Mouse (Mus musculus) forebrain, embryonic 12.5 days (tissue): Measurements from ENCODE around the gene Mrpl41. TPM values are rescaled to one million over a fixed set of nuclear protein-coding genes. Genes with fewer than 3 reads are reported as not detected.
A peak's percentile ranks its signal among the peaks of the same experiment; 100 is the strongest.
"Not testable (repeated sequence)": the region's sequence is repeated elsewhere in the genome, so short reads cannot be mapped to it uniquely, and the experiment has no call there.

Experiments used
- ATAC-seq: fragments of 200-750 bp; cut with Nextera tagmentation; 2 replicates; pipeline ENCODE4 v1.8.0; 2017; ENCODE audit warnings: moderate TSS enrichment; ENCODE audit not compliant: low FRiP score
- H3K27ac ChIP-seq: fragments of 300-500 bp; sonication (generic); 2 replicates; pipeline ENCODE4 v1.5.1; 2016; ENCODE audit warnings: mild to moderate bottlenecking
- H3K27me3 ChIP-seq: fragments of 300-500 bp; sonication (generic); 2 replicates; pipeline ENCODE4 v1.6.1; 2016; ENCODE audit warnings: mild to moderate bottlenecking
- H3K36me3 ChIP-seq: fragments of 300-500 bp; sonication (generic); replicated peaks from 2 replicates; pipeline ENCODE4 v1.6.1; 2016; ENCODE audit warnings: mild to moderate bottlenecking
- H3K4me1 ChIP-seq: fragments of 300-500 bp; sonication (generic); 2 replicates; pipeline ENCODE4 v1.6.1; 2016
- H3K4me2 ChIP-seq: fragments of 300-500 bp; sonication (generic); 2 replicates; pipeline ENCODE4 v1.6.1; 2016; ENCODE audit warnings: mild to moderate bottlenecking, moderate library complexity
- H3K4me3 ChIP-seq: fragments of 300-500 bp; sonication (generic); replicated peaks from 2 replicates; pipeline ENCODE4 v1.5.1; 2016; ENCODE audit warnings: mild to moderate bottlenecking
- H3K9ac ChIP-seq: fragments of 300-500 bp; sonication (generic); 2 replicates; pipeline ENCODE4 v1.6.1; 2016; ENCODE audit warnings: mild to moderate bottlenecking
- H3K9me3 ChIP-seq: fragments of 300-500 bp; sonication (generic); 2 replicates; pipeline ENCODE4 v1.6.1; 2016
- WGBS: fragments of 180-500 bp; shearing (Covaris S2); methylation state at CpG from one replicate; pipeline ENCODE4 v1.1.7; 2016; 5-methylcytosine and 5-hydroxymethylcytosine counted together
- polyA plus RNA-seq: library from polyadenylated mRNA; unstranded; fragments of >200 nt; fragmentation: Nextera tagmentation; extraction: Ambion mirVana; gene quantifications from 2 replicates; pipeline ENCODE4 v1.2.1, GENCODE M21; 2016

Mrpl41 gene
- 132 and 143 TPM in 2 replicates for polyA plus RNA-seq

DNA sequence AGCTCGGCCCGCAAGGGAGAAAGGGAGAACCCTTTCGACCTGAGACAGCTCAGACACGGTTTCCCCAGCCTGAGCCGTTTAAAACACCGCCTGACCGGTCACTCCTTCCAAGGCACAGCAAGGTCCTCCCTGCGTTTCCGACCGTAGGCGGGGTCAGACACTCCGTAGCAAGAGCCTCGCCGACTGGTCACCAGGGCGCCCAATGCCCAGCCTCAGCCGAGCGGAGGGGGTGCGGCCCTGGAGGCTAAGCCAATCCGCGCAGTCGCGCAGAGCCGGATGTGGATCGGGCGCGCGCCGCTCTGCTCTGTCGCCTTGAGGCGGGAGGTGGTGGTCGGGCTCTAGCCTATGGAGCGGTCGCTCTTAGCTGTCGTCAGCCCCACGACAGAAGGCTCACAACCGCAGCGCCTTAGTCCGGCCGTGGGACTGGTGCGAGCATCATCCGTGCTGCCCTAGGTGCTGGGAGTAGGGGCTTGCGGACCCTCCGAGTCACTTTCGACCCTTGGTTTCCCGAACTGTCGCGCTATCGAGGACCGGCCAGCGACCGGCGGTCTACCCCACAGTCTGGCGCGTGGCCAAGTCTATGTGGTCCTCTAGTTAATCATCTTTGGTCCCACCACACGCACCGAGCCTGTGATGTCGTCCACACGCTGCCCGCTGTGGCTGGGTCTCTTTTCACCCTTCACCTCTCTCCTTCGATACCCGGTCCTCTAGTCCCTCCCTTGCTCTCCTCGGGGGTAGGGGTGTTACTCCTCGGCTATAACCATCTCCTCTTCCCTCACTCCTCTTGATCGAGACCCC is at the start of gene Mrpl41:
Gene Mrpl41, minus strand, starts transcription at position 193 of the 798 bp plus-strand sequence.
- H3K27ac ChIP-seq = peak within 1 kb of the TSS; percentile 91
- H3K9ac ChIP-seq = peak within 1 kb of the TSS; percentile 80
- ATAC-seq = peak; percentile 100
- H3K9me3 ChIP-seq = no peaks in the 10 kb centered on the region
- H3K4me1 ChIP-seq = peaks cover 21% of the 10 kb centered on the region
- H3K36me3 ChIP-seq = peaks cover 32% of the 10 kb centered on the region
- H3K4me2 ChIP-seq = peak within 1 kb of the TSS; percentile 94
- peak within 1 kb of the TSS; percentile 77 for H3K4me3 ChIP-seq
- H3K27me3 ChIP-seq = no peaks in the 10 kb centered on the region
- under 1% methylated on average over 64 of the region's 64 CpGs for whole genome bisulfite sequencing

DNA sequence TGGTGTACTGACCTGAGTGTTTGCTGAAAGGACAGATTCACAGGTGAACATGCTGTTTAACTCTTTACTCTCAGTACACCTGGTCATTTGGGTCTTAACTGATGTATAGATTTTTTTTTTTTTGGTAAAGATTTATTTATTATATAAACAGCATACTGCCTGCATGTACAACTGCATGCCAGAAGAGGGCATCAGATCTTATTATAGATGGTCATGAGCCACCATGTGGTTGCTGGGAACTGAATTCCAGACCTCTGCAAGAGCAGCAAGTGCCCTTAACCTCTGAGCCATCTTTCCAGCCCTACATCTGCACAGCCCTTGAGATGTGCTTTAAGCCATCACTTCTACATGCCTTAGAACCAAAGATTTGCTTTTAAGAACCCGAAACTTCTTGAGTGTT is 47.8 kb upstream of the Mrpl41 start:
- Histone ChIP-seq H3K27me3 (no peaks in the 10 kb centered on the region), H3K9me3 (no peaks in the 10 kb centered on the region), H3K4me3 (no peak overlapping the region), H3K4me2 (no peak overlapping the region), H3K9ac (no peak overlapping the region), H3K4me1 (no peaks in the 10 kb centered on the region), H3K27ac (no peak overlapping the region), H3K36me3 (no peaks in the 10 kb centered on the region)
- no peak for ATAC-seq
- WGBS = 97% methylated on average over 1 of the region's 1 CpGs

DNA sequence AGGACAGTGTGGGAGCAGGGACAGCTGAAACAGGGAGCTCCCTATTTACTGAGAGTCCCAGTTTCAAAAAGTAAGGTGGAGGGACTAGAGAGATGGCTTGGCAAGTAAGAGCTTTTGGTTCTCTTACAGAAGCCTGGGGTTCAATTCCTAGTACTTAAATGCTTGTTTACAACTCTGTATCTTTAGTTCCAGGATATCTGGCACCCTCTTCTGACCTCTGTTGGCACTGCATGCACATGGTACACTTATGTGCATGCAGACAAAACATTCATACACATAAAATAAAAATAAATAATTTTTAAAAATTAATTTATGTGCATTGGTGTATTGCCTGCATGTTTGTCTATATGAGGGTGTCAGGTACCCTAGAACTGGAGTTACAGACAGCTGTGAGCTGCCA is 33.4 kb upstream of the Mrpl41 start:
- Histone ChIP-seq H3K4me1 (no peaks in the 10 kb centered on the region), H3K27me3 (no peaks in the 10 kb centered on the region), H3K36me3 (no peaks in the 10 kb centered on the region), H3K9me3 (no peaks in the 10 kb centered on the region), H3K9ac (no peak overlapping the region), H3K4me3 (no peak overlapping the region), H3K27ac (no peak overlapping the region), H3K4me2 (no peak overlapping the region)
- no peak for ATAC-seq

DNA sequence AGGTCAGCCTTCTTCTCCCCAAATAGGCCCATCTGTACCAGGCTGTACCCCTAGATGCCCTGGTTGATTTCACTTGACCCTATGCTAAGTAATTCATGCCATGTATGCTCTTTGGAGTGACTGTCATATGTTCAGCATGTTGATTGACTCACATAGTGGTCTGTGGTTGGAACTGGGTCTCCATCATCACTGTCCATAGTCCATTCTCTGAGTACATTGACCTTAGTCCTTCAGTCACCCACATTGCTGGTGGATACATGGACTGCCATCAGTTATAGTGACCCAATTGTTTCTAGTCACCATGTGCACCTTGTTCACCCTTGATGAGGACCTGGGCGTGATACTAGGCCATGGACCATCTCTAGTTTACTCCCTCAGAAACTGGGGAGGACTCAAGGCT is 31.9 kb upstream of the Mrpl41 start:
- no peak overlapping the region for H3K9ac ChIP-seq
- no peak overlapping the region for H3K27ac ChIP-seq
- no peaks in the 10 kb centered on the region for H3K36me3 ChIP-seq
- no peaks in the 10 kb centered on the region for H3K27me3 ChIP-seq
- H3K4me3 ChIP-seq = no peak overlapping the region
- ATAC-seq = no peak
- 88% methylated on average over 1 of the region's 1 CpGs for WGBS
- no peaks in the 10 kb centered on the region for H3K9me3 ChIP-seq
- H3K4me1 ChIP-seq = no peaks in the 10 kb centered on the region
- no peak overlapping the region for H3K4me2 ChIP-seq

DNA sequence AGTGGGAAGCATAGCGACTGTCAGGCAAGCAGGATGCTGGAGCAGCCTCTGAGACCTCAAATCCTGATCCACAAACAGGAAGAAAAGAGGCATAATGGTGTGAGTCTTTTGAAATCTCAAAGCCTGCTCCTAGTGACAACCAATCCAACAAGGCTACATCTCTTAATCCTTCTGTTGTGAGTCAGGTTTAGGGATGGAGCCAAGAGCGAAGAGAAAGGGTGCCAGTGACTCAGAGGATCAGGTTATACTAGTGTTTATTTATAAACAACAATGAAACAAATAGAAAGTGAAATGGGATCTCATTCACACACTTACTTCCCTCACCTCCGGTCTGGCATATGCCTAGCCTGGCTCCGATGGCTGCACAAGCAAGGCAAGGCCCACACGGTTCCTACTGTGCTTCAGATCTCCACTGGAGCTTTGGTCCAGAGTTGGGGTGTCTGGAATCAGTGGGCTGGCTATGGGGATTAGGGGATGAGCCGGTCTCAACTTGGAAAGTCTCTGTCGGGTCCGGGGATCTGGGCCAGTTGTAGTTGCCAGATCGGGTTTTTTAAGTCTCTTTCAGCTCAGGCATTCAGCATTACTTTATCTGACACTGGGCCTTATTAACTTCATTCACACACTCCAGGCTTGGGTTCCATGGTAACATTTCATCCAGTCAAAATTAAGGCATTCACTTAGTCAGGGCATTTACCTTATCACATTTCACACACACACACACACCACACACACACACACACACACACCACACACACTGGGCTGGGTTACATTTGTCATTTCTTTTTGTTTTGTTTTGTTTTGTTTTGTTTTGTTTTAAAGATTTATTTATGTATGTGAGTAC is 29.3 kb upstream of the Mrpl41 start:
- H3K36me3 ChIP-seq = no peaks in the 10 kb centered on the region
- no peak overlapping the region for H3K4me3 ChIP-seq
- no peaks in the 10 kb centered on the region for H3K4me1 ChIP-seq
- 63% methylated on average over 9 of the region's 9 CpGs for WGBS
- no peaks in the 10 kb centered on the region for H3K27me3 ChIP-seq
- no peak overlapping the region; the same call in 1 of the 2 replicates for H3K4me2 ChIP-seq
- H3K27ac ChIP-seq = no peak overlapping the region
- no peaks in the 10 kb centered on the region for H3K9me3 ChIP-seq
- ATAC-seq = no peak
- H3K9ac ChIP-seq = no peak overlapping the region

DNA sequence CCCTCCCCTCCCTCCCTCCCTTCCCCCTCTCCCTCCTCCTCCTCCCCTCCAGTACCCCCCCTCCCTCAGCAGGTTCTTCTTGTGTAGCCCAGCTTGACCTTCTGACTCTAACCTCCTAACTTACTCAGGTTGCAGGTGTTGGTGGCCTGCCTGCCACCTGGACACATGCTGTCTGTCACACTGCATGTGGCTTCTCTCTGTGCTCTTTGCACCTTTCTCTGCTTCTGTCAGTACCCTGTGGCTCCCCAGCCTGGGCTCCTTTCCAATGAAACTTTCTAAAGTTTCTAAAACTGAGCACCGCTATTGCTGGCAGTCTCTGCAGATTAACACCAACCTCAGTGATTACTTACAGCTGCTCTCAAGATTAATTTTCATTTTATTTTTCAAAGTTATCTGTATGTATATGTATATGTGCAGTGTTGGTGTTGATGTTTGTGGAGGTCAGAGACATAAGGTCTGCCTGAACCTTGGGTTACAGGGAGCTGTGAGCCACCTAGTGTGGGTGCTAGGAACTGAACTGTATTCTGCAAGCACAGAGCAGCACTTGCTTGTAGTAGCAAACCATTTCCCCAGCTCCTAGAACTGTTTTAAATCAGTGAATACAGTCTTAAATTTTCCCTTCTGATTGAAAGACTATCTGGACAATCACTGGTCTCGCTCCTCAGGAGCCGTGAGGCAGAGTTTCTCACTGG is 25.8 kb upstream of the Mrpl41 start:
- 87% methylated on average over 3 of the region's 3 CpGs for WGBS
- Histone ChIP-seq H3K4me3 (no peak overlapping the region), H3K9me3 (no peaks in the 10 kb centered on the region), H3K4me1 (no peaks in the 10 kb centered on the region), H3K27ac (no peak overlapping the region), H3K36me3 (no peaks in the 10 kb centered on the region), H3K9ac (no peak overlapping the region), H3K4me2 (no peak overlapping the region), H3K27me3 (no peaks in the 10 kb centered on the region)
- ATAC-seq = no peak

DNA sequence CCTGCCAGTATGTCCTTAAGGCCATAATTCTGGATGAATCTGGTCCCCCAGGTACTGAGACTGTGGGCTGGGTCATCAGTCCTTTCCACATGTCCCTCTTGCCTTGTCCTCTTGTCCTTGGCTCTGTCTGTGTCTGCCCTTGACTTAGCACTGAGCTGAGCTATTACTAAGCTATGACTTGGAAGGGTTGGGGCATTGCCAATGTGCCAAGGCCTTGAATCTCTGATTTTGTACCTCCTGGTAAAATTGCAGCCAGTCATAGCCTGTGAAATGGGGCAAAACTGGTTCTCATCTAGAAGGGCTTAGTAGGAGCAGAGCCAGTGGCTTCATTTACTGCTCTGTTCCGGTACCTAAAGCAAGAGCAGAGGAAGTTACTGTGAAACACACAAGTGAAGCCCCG is 21.6 kb upstream of the Mrpl41 start:
- Histone ChIP-seq H3K9me3 (no peaks in the 10 kb centered on the region), H3K4me2 (no peak overlapping the region), H3K27ac (no peak overlapping the region), H3K9ac (no peak overlapping the region), H3K36me3 (no peaks in the 10 kb centered on the region), H3K27me3 (no peaks in the 10 kb centered on the region), H3K4me1 (no peaks in the 10 kb centered on the region), H3K4me3 (no peak overlapping the region)
- WGBS = 99% methylated on average over 2 of the region's 2 CpGs
- no peak for ATAC-seq

DNA sequence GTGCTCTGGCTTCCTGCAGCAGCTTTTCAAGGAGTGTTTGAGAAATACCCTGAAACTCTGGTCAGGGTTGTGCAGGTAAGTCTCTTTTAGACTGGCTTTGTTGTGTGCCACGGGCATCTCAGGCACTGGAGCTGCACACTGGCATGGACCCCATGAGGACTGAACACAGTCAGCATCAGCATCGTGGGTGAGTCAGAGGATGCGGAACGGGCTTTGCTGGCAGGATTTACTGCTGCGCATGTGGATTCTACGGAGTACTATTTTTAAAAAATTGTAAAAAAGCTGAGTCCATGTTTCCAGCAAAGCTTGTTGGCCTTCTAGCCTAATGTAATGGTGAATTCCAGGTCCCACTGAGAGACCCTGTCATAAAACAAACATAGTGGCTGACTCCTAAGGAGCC is 20.4 kb upstream of the Mrpl41 start:
- Histone ChIP-seq H3K27ac (no peak overlapping the region), H3K36me3 (no peaks in the 10 kb centered on the region), H3K4me1 (no peaks in the 10 kb centered on the region), H3K9ac (no peak overlapping the region), H3K27me3 (no peaks in the 10 kb centered on the region), H3K4me2 (no peak overlapping the region), H3K9me3 (no peaks in the 10 kb centered on the region), H3K4me3 (no peak overlapping the region)
- 90% methylated on average over 6 of the region's 6 CpGs for WGBS
- ATAC-seq = no peak

DNA sequence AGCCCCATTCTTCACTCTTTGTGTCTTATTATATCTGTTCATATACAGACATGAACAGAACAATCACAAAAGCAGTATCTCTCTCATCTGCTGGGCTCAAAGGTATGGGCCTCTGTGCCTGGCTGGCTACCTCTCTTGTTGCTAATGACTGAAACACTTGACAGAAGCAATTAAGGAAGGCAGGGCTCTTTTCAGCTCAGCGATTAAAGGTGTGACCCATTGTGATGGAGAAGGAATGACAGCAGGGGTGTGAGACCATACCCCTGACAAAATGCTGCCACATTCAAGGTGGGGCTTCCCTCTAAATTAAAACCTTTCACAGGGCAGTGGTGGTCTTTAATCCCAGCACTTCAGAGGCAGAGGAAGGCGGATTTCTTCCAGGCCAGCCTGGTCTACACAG is 12.9 kb upstream of the Mrpl41 start:
- Histone ChIP-seq H3K4me2 (no peak overlapping the region), H3K27me3 (no peaks in the 10 kb centered on the region), H3K9me3 (no peaks in the 10 kb centered on the region), H3K27ac (no peak overlapping the region), H3K36me3 (no peaks in the 10 kb centered on the region), H3K4me1 (no peaks in the 10 kb centered on the region), H3K4me3 (no peak overlapping the region), H3K9ac (no peak overlapping the region)
- WGBS = 62% methylated on average over 2 of the region's 2 CpGs
- ATAC-seq = no peak

DNA sequence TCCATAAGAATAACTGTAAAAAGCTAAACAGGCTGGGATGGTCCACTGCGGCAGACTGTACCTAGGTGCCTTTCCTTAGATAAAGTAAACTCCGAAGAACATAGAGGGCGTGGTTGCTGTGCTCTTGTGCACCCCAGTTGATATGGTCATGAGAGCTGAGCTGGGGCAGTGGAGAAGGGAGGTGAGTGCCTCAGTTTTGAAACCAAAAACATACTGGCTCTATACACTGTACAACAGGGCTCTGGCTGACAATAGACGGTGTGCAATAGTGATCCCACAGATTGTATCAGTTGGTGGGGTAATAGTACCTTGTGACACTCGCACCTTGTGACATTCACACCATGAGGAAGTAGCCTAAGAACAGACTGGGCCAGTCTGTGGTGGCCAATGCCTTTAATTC is 2.1 kb upstream of the Mrpl41 start:
- 95% methylated on average over 5 of the region's 5 CpGs for WGBS
- ATAC-seq = no peak

DNA sequence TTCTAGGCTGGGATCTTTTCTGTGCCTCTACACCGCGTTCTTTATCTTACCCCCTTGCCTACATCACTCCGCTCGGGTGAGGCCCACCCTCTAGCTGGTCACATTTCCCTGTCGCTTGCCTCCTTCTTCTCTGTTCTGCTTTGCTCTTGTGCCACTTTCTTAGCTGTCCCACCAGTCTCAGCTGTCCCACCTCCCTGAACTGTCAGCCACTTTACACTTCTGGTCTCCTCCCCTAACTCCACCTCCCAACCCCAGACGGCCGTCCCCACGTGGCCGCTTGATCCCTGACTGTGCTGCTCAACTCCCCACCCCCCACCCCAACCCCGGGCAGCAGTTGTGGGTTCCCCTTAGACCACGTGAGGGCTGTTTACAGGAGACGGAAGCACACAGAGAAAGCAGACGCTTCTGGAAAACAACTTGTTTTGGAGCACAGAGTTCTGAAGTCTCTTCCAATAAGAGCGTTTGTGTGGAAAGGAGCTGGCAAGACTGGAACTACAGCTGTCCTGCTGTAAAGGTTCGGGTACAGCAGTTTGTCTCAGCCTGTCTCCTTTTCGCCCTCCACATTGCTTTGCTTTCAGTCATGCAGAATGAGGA is 903 bp upstream of the Mrpl41 start, which contains the start of gene Pnpla7:
Gene Pnpla7, plus strand, starts transcription at position 330 of the 594 bp plus-strand sequence.
- Histone ChIP-seq H3K4me3 (peak within 1 kb of the TSS; percentile 77), H3K4me1 (peaks cover 21% of the 10 kb centered on the region), H3K36me3 (peaks cover 25% of the 10 kb centered on the region), H3K9ac (peak within 1 kb of the TSS; percentile 80), H3K27me3 (no peaks in the 10 kb centered on the region), H3K4me2 (peak within 1 kb of the TSS; percentile 94), H3K9me3 (no peaks in the 10 kb centered on the region), H3K27ac (peak within 1 kb of the TSS; percentile 91)
- ATAC-seq = peak; percentile 51
- WGBS = under 1% methylated on average over 16 of the region's 16 CpGs

More for the DNA sequence above, 2.1 kb upstream of the Mrpl41 start:
- Histone ChIP-seq H3K4me3 (no peak overlapping the region), H3K4me1 (peaks cover 21% of the 10 kb centered on the region), H3K9me3 (no peaks in the 10 kb centered on the region), H3K4me2 (no peak overlapping the region), H3K27me3 (no peaks in the 10 kb centered on the region), H3K36me3 (peaks cover 14% of the 10 kb centered on the region; the same call in 1 of the 2 replicates), H3K27ac (no peak overlapping the region), H3K9ac (no peak overlapping the region)

DNA sequence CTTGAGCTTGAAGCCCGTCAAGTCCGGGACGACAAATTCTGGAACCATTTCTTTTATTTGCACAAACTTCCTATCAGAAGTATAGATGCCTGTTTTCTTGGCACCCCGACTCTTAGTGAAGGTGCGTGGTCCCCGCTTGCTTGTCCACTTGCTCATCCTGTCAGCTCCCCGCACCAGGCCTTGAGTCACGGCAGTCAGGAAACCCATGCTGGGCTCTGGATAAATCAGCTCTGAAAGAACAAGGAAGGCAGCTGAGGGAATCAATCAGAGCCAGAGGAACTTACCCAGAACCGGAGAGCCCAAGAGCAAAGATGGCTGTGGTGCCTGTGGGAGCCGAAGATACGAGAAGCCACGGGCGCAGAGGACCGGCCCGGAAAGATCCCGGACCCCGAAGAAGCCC is 446 bp downstream of the Mrpl41 start:
- Histone ChIP-seq H3K9ac (peak overlapping the region; percentile 80), H3K4me1 (peaks cover 21% of the 10 kb centered on the region), H3K4me2 (peak overlapping the region; percentile 94), H3K36me3 (peaks cover 38% of the 10 kb centered on the region), H3K27ac (peak overlapping the region; percentile 73), H3K4me3 (peak overlapping the region; percentile 77)
- not testable (repeated sequence) for ATAC-seq, H3K9me3 ChIP-seq, H3K27me3 ChIP-seq
- WGBS = 2% methylated on average over 17 of the region's 17 CpGs
